Mouse (Mus musculus) left cerebral cortex, adult 8-10 months (tissue): ENCODE results near the gene Sash3. TPM values are rescaled to one million over a fixed set of nuclear protein-coding genes. Genes with fewer than 3 reads are reported as not detected.

ENCODE experiments used
- DNase-seq, 2 experiments: peaks; one replicate each; pipeline ENCODE4 v3.0.0; 2022; ENCODE audit warnings: low spot score in 2 of 2
- total RNA-seq, 4 experiments: library from RNA; stranded (reverse); gene quantifications; 2 replicates each; pipeline ENCODE4 v1.2.4; 2022

Gene Sash3
- total RNA-seq, 4 experiments from 2014 or later, result 1.4 to 2.5 (median 1.9) TPM

- no peak for DNase-seq
Observed at GRCm38 (mm10) chrX:48140286-48140877, 5.9 kb upstream of the Sash3 start.

- DNase-seq, result no peak
Observed at GRCm38 (mm10) chrX:48141481-48141880, 4.8 kb upstream of the Sash3 start.

- DNase-seq, result no peak
Observed at GRCm38 (mm10) chrX:48143415-48144335, 2.6 kb upstream of the Sash3 start.

GRCm38 (mm10) chrX:48147226-48147625 is 990 bp downstream of the Sash3 start:
- no peak for DNase-seq

- DNase-seq, result no peak
Observed at GRCm38 (mm10) chrX:48147741-48148186, 1.5 kb downstream of the Sash3 start.

- no peak for DNase-seq
Observed at GRCm38 (mm10) chrX:48152106-48152505, 5.9 kb downstream of the Sash3 start.

GRCm38 (mm10) chrX:48153414-48153813 is 7.2 kb downstream of the Sash3 start:
- DNase-seq, result no peak

GRCm38 (mm10) chrX:48153949-48154348 is 7.7 kb downstream of the Sash3 start:
- no peak for DNase-seq

- no peak for DNase-seq
Observed at GRCm38 (mm10) chrX:48155489-48155888, 9.3 kb downstream of the Sash3 start.

GRCm38 (mm10) chrX:48157396-48157795 is 11.2 kb downstream of the Sash3 start:
- DNase-seq, result no peak

GRCm38 (mm10) chrX:48158229-48158919 is 12.1 kb downstream of the Sash3 start:
- no peak for DNase-seq

GRCm38 (mm10) chrX:48169892-48170291 is 23.7 kb downstream of the Sash3 start:
- no peak for DNase-seq

GRCm38 (mm10) chrX:48170368-48170767 is 24.1 kb downstream of the Sash3 start:
- DNase-seq, result no peak

GRCm38 (mm10) chrX:48181844-48182243 is 35.6 kb downstream of the Sash3 start:
- no peak for DNase-seq

GRCm38 (mm10) chrX:48184703-48185102 is 38.5 kb downstream of the Sash3 start:
- DNase-seq, result no peak

GRCm38 (mm10) chrX:48191261-48191660 is 45.0 kb downstream of the Sash3 start:
- no peak for DNase-seq

GRCm38 (mm10) chrX:48193235-48194152 is 47.3 kb downstream of the Sash3 start:
- DNase-seq, result no peak

GRCm38 (mm10) chrX:48197856-48198255 is 51.6 kb downstream of the Sash3 start:
- no peak for DNase-seq

GRCm38 (mm10) chrX:48199026-48199425 is 52.8 kb downstream of the Sash3 start:
- DNase-seq, result no peak

GRCm38 (mm10) chrX:48200699-48201098 is 54.5 kb downstream of the Sash3 start:
- DNase-seq, result no peak

- DNase-seq, result no peak
Observed at GRCm38 (mm10) chrX:48201973-48202372, 55.7 kb downstream of the Sash3 start.
